Mouse (Mus musculus): ENCODE measurements around the gene Olfr1102. TPM values are rescaled to one million over a fixed set of nuclear protein-coding genes. Genes with fewer than 3 reads are reported as not detected.

Olfr1102 gene
- not detected in 2 replicates for polyA plus RNA-seq (2015; fragmentation: Nextera tagmentation; extraction: Ambion mirVana)

- Histone ChIP-seq H3K36me3 (ENCODE audit: control insufficient read depth, insufficient read depth, low read length) (no peaks in the 10 kb centered on the region), H3K4me2 (ENCODE audit: low read depth, low read length) (no peak within 1 kb of the TSS)
- ATAC-seq: no peak
These were observed at the start of gene Olfr1102 for GRCm38 (mm10) chr2:86998098-86998497. Olfr1102 (plus strand) TSS chr2:86998398.

GRCm38 (mm10) chr2:86960593-86960992, 37.6 kb upstream of the Olfr1102 start, which contains the start of gene Olfr1099:
Olfr1099 (minus strand) TSS chr2:86960693.
- H3K4me3 ChIP-seq (ENCODE audit: low read length): no peak within 1 kb of the TSS
- H3K36me3 ChIP-seq (ENCODE audit: control insufficient read depth, insufficient read depth, low read length): no peaks in the 10 kb centered on the region
- H3K4me2 ChIP-seq (ENCODE audit: low read depth, low read length): no peak within 1 kb of the TSS
- H3K4me1 ChIP-seq (ENCODE audit: control insufficient read depth, insufficient read depth, low read length): no peaks in the 10 kb centered on the region
- no peaks in the 10 kb centered on the region for H3K27me3 ChIP-seq (replicated peaks; ENCODE audit: control insufficient read depth, insufficient read depth, low read length)
- H3K9me3 ChIP-seq (ENCODE audit: control insufficient read depth, low read length): no peaks in the 10 kb centered on the region
- no peak for ATAC-seq
- WGBS: 79% methylated on average over 1 of the region's 1 CpGs
- H3K9ac ChIP-seq (ENCODE audit: low read depth, low read length): no peak within 1 kb of the TSS
- H3K27ac ChIP-seq (ENCODE audit: low read length): no peak within 1 kb of the TSS

More at GRCm38 (mm10) chr2:86998098-86998497, at the start of gene Olfr1102:
- no peak within 1 kb of the TSS for H3K27ac ChIP-seq (ENCODE audit: low read length)
- H3K9ac ChIP-seq (ENCODE audit: low read depth, low read length): no peak within 1 kb of the TSS
- no peaks in the 10 kb centered on the region for H3K4me1 ChIP-seq (ENCODE audit: control insufficient read depth, insufficient read depth, low read length)
- H3K9me3 ChIP-seq (ENCODE audit: control insufficient read depth, low read length): no peaks in the 10 kb centered on the region
- H3K27me3 ChIP-seq (replicated peaks; ENCODE audit: control insufficient read depth, insufficient read depth, low read length): no peaks in the 10 kb centered on the region
- H3K4me3 ChIP-seq (ENCODE audit: low read length): no peak within 1 kb of the TSS

- Histone ChIP-seq H3K4me1 (ENCODE audit: control insufficient read depth, insufficient read depth, low read length) (no peaks in the 10 kb centered on the region), H3K9ac (ENCODE audit: low read depth, low read length) (no peak within 1 kb of the TSS), H3K27me3 (replicated peaks; ENCODE audit: control insufficient read depth, insufficient read depth, low read length) (no peaks in the 10 kb centered on the region), H3K36me3 (ENCODE audit: control insufficient read depth, insufficient read depth, low read length) (no peaks in the 10 kb centered on the region), H3K27ac (ENCODE audit: low read length) (no peak within 1 kb of the TSS), H3K4me2 (ENCODE audit: low read depth, low read length) (no peak within 1 kb of the TSS), H3K9me3 (ENCODE audit: control insufficient read depth, low read length) (no peaks in the 10 kb centered on the region), H3K4me3 (ENCODE audit: low read length) (no peak within 1 kb of the TSS)
- WGBS: 75% methylated on average over 3 of the region's 3 CpGs
- ATAC-seq: no peak
These were observed 18.3 kb upstream of the Olfr1102 start, which contains the start of gene Olfr1100 for GRCm38 (mm10) chr2:86979854-86980253. Olfr1100 (minus strand) TSS chr2:86979954.

GRCm38 (mm10) chr2:86991121-86991520, 7.1 kb upstream of the Olfr1102 start, which contains the start of gene Olfr1101:
Olfr1101 (minus strand) TSS chr2:86991221.
- no peak within 1 kb of the TSS for H3K4me2 ChIP-seq (ENCODE audit: low read depth, low read length)
- no peaks in the 10 kb centered on the region for H3K9me3 ChIP-seq (ENCODE audit: control insufficient read depth, low read length)
- H3K36me3 ChIP-seq (ENCODE audit: control insufficient read depth, insufficient read depth, low read length): no peaks in the 10 kb centered on the region
- no peak within 1 kb of the TSS for H3K27ac ChIP-seq (ENCODE audit: low read length)
- no peak within 1 kb of the TSS for H3K9ac ChIP-seq (ENCODE audit: low read depth, low read length)
- WGBS: 80% methylated on average over 3 of the region's 3 CpGs
- H3K4me1 ChIP-seq (ENCODE audit: control insufficient read depth, insufficient read depth, low read length): no peaks in the 10 kb centered on the region
- ATAC-seq: no peak
- H3K27me3 ChIP-seq (replicated peaks; ENCODE audit: control insufficient read depth, insufficient read depth, low read length): no peaks in the 10 kb centered on the region
- no peak within 1 kb of the TSS for H3K4me3 ChIP-seq (ENCODE audit: low read length)

GRCm38 (mm10) chr2:87026980-87027379, 28.8 kb downstream of the Olfr1102 start, which contains the start of gene Olfr1104:
Olfr1104 (minus strand) TSS chr2:87027080.
- Histone ChIP-seq H3K4me2 (ENCODE audit: low read depth, low read length) (no peak within 1 kb of the TSS), H3K4me1 (ENCODE audit: control insufficient read depth, insufficient read depth, low read length) (no peaks in the 10 kb centered on the region), H3K9ac (ENCODE audit: low read depth, low read length) (no peak within 1 kb of the TSS), H3K27me3 (replicated peaks; ENCODE audit: control insufficient read depth, insufficient read depth, low read length) (no peaks in the 10 kb centered on the region), H3K27ac (ENCODE audit: low read length) (no peak within 1 kb of the TSS), H3K9me3 (ENCODE audit: control insufficient read depth, low read length) (no peaks in the 10 kb centered on the region), H3K4me3 (ENCODE audit: low read length) (no peak within 1 kb of the TSS), H3K36me3 (ENCODE audit: control insufficient read depth, insufficient read depth, low read length) (no peaks in the 10 kb centered on the region)
- no peak for ATAC-seq
- 51% methylated on average over 1 of the region's 1 CpGs for WGBS

- Histone ChIP-seq H3K4me1 (ENCODE audit: control insufficient read depth, insufficient read depth, low read length) (no peaks in the 10 kb centered on the region), H3K27ac (ENCODE audit: low read length) (no peak within 1 kb of the TSS), H3K36me3 (ENCODE audit: control insufficient read depth, insufficient read depth, low read length) (no peaks in the 10 kb centered on the region), H3K27me3 (replicated peaks; ENCODE audit: control insufficient read depth, insufficient read depth, low read length) (no peaks in the 10 kb centered on the region), H3K4me2 (ENCODE audit: low read depth, low read length) (no peak within 1 kb of the TSS), H3K4me3 (ENCODE audit: low read length) (no peak within 1 kb of the TSS), H3K9ac (ENCODE audit: low read depth, low read length) (no peak within 1 kb of the TSS), H3K9me3 (ENCODE audit: control insufficient read depth, low read length) (no peaks in the 10 kb centered on the region)
- ATAC-seq: no peak
These were observed 38.2 kb downstream of the Olfr1102 start, which contains the start of gene Olfr1105 for GRCm38 (mm10) chr2:87036431-87036830. Olfr1105 (minus strand) TSS chr2:87036531.

- Histone ChIP-seq H3K27ac (ENCODE audit: low read length) (no peak within 1 kb of the TSS), H3K4me3 (ENCODE audit: low read length) (no peak within 1 kb of the TSS), H3K36me3 (ENCODE audit: control insufficient read depth, insufficient read depth, low read length) (no peaks in the 10 kb centered on the region), H3K4me2 (ENCODE audit: low read depth, low read length) (no peak within 1 kb of the TSS), H3K9ac (ENCODE audit: low read depth, low read length) (no peak within 1 kb of the TSS), H3K27me3 (replicated peaks; ENCODE audit: control insufficient read depth, insufficient read depth, low read length) (no peaks in the 10 kb centered on the region), H3K9me3 (ENCODE audit: control insufficient read depth, low read length) (no peaks in the 10 kb centered on the region), H3K4me1 (ENCODE audit: control insufficient read depth, insufficient read depth, low read length) (no peaks in the 10 kb centered on the region)
- ATAC-seq: no peak
- 68% methylated on average over 1 of the region's 1 CpGs for WGBS
These were observed 54.0 kb downstream of the Olfr1102 start, which contains the start of gene Olfr1106 for GRCm38 (mm10) chr2:87052173-87052572. Olfr1106 (minus strand) TSS chr2:87052273.

Other genes starting within 250 kb of the Olfr1102 start
- gene Olfr1090, start 239.4 kb upstream of the Olfr1102 start, polyA plus RNA-seq (2015; fragmentation: Nextera tagmentation; extraction: Ambion mirVana): not detected in 2 replicates
- gene Olfr1093, start 215.9 kb upstream of the Olfr1102 start, polyA plus RNA-seq (2015; fragmentation: Nextera tagmentation; extraction: Ambion mirVana): not detected in 2 replicates
- not detected in 2 replicates for gene Olfr141, start 188.4 kb upstream of the Olfr1102 start, polyA plus RNA-seq (2015; fragmentation: Nextera tagmentation; extraction: Ambion mirVana)
- not detected in 2 replicates for gene Olfr1094, start 173.7 kb upstream of the Olfr1102 start, polyA plus RNA-seq (2015; fragmentation: Nextera tagmentation; extraction: Ambion mirVana)
- gene Olfr1095, start 146.7 kb upstream of the Olfr1102 start, polyA plus RNA-seq (2015; fragmentation: Nextera tagmentation; extraction: Ambion mirVana): not detected in 2 replicates
- gene Gm13723, start 123.6 kb upstream of the Olfr1102 start, polyA plus RNA-seq (2015; fragmentation: Nextera tagmentation; extraction: Ambion mirVana): not detected in 2 replicates
- not detected in 2 replicates for gene Olfr1097, start 106.2 kb upstream of the Olfr1102 start, polyA plus RNA-seq (2015; fragmentation: Nextera tagmentation; extraction: Ambion mirVana)
- gene Olfr1098, start 73.9 kb upstream of the Olfr1102 start, polyA plus RNA-seq (2015; fragmentation: Nextera tagmentation; extraction: Ambion mirVana): not detected in 2 replicates
- gene Olfr1099, start 37.7 kb upstream of the Olfr1102 start, polyA plus RNA-seq (2015; fragmentation: Nextera tagmentation; extraction: Ambion mirVana): not detected in 2 replicates
- gene Olfr1100, start 18.4 kb upstream of the Olfr1102 start, polyA plus RNA-seq (2015; fragmentation: Nextera tagmentation; extraction: Ambion mirVana): not detected in 2 replicates
- not detected in 2 replicates for gene Olfr1101, start 7.2 kb upstream of the Olfr1102 start, polyA plus RNA-seq (2015; fragmentation: Nextera tagmentation; extraction: Ambion mirVana)
- not detected in 2 replicates for gene Olfr1104, start 28.7 kb downstream of the Olfr1102 start, polyA plus RNA-seq (2015; fragmentation: Nextera tagmentation; extraction: Ambion mirVana)
- gene Olfr1105, start 38.1 kb downstream of the Olfr1102 start, polyA plus RNA-seq (2015; fragmentation: Nextera tagmentation; extraction: Ambion mirVana): not detected in 2 replicates
- not detected in 2 replicates for gene Olfr1106, start 53.9 kb downstream of the Olfr1102 start, polyA plus RNA-seq (2015; fragmentation: Nextera tagmentation; extraction: Ambion mirVana)
- not detected in 2 replicates for gene Olfr1107, start 77.4 kb downstream of the Olfr1102 start, polyA plus RNA-seq (2015; fragmentation: Nextera tagmentation; extraction: Ambion mirVana)
- not detected in 2 replicates for gene Olfr1109, start 97.6 kb downstream of the Olfr1102 start, polyA plus RNA-seq (2015; fragmentation: Nextera tagmentation; extraction: Ambion mirVana)
- not detected in 2 replicates for gene Olfr259, start 116.2 kb downstream of the Olfr1102 start, polyA plus RNA-seq (2015; fragmentation: Nextera tagmentation; extraction: Ambion mirVana)
- gene Olfr1110, start 141.9 kb downstream of the Olfr1102 start, polyA plus RNA-seq (2015; fragmentation: Nextera tagmentation; extraction: Ambion mirVana): not detected in 2 replicates
- not detected in 2 replicates for gene Olfr1111, start 154.2 kb downstream of the Olfr1102 start, polyA plus RNA-seq (2015; fragmentation: Nextera tagmentation; extraction: Ambion mirVana)
- not detected in 2 replicates for gene Olfr1112, start 189.4 kb downstream of the Olfr1102 start, polyA plus RNA-seq (2015; fragmentation: Nextera tagmentation; extraction: Ambion mirVana)
- gene Olfr1113, start 210.6 kb downstream of the Olfr1102 start, polyA plus RNA-seq (2015; fragmentation: Nextera tagmentation; extraction: Ambion mirVana): not detected in 2 replicates
- gene Olfr1115, start 249.6 kb downstream of the Olfr1102 start, polyA plus RNA-seq (2015; fragmentation: Nextera tagmentation; extraction: Ambion mirVana): not detected in 2 replicates